Mouse (Mus musculus) cerebellum, adult 8-10 months (tissue): ENCODE results near the gene Gm20388.

Experiments used
- DNase-seq: peaks from one replicate; pipeline ENCODE4 v3.0.0; 2022

The Gm20388 gene

DNA sequence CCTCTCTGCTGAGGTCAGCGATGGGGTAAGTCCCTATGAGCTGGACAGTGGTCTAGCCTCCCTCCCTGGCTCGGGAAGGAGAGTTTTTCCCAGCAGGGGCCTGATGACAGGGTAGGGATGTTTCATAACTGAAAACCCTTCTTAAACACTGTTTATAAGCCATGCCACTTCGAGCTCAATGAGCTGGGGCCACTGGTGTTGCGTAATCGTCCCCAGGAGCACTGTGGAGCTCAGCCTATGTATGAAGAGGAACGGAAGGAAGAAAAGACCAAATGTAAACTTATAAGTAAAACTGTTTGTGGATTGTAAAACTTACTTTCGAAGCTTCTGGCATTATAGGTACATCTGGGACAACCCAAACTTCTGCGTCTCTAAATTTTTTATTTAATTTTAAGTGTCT, 4291.1 kb downstream of the Gm20388 start:
- no peak for DNase-seq

DNA sequence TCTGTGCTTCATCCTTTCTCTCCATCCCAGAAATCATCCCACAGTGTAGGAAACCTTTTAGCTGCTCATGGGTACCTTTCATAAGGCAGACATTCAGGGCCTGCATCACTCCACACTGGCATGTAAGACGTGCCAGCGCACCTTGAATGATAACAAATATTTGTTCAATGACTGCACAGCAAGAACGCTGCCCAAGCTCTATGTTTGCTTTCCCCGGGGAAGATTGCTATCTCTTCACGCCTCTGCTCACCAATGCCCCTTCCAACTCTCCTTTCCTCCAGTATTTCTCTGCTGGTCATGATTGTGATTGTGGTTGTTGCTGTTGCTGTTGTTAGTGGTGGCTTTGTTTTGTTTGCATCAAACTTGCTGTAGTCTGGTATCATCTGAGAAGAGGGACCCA, 4292.3 kb downstream of the Gm20388 start:
- no peak for DNase-seq

DNA sequence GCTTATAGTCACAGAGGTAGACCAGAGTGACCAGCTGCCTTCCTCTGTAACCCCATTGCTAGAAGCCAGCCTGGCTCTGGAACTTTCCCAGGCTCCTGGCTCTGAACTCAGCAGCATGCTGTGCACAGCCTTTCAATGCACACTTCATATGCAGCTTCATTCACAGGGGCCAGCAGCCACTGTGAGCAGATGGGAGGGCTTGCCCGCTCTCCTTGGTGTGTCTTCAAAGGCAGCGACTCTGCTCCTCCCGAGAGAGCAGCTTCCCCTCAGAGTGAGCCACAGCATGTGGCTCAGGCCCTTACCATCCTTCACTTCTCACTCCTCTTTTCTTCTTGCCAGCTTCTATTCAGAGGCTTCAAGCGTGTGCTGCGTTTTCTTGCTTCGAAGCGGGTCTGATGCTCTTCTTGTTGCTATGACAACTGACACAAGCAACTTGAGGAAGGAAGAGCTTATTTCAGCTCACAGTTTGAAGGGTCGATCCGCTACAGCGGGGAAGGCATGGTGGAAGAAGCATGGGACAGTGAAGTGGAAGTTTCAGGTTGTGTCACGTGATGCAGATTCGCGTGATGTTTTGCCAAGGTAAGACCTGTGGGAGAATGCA, 4293.5 kb downstream of the Gm20388 start:
- DNase-seq = no peak

DNA sequence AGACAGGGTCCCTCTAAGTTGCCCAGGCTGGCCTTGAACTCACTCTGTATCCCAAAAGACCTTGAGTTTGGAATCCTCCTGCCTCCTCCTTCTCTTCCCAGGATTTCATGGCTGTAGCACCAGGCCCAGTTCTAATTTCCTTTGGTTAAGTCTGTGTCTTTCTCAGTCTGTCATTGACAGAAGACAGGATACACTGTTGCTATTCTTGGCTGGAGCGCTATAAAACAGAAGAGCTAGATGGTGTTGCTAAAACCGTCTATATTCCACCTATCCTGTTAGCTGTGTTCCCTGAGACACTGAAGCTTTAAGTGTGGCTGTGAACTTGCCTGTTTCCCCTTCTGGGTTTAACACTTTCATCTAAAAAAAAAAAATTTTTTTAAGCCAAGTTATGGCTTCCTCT, 4301.5 kb downstream of the Gm20388 start:
- DNase-seq = no peak

DNA sequence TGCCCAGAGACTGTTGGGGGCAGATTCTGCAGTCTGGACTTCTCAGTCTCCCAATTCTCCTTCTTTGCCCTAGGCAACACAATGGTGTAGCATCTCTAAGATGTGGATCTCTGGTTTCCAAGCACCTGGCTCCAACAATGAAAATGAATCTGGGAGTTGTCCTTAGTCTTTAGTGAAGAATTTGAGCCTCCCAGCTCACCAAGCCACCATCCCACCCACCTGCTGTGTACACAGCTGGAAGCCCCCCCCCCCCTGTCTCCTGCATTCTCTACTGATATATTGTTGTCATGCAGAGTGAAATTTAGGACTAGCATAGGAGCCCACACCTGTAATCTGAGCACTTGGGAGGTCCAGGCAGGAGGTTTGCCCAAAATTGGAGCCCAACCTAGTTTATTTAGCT, 4306.3 kb downstream of the Gm20388 start:
- no peak for DNase-seq

DNA sequence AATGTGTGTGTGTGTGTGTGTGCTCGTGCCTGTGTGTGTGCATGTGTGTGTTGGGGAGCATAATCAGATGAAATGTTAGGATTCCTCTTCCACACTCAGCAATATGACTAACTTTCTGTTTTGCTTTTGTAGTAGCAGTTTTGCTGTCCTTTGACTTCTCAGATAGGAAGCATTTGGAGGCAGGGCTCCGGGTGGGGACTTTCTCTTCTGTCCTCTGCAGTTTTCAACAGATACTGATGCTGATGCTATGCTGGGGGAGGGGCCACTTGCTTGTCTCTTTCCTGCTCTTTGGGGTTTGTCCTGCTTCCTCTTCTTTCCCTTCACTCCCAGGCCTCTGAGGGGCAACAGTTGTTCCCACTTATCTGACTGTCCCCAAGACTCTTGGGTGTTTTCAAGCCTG, 4319.2 kb downstream of the Gm20388 start:
- no peak for DNase-seq

DNA sequence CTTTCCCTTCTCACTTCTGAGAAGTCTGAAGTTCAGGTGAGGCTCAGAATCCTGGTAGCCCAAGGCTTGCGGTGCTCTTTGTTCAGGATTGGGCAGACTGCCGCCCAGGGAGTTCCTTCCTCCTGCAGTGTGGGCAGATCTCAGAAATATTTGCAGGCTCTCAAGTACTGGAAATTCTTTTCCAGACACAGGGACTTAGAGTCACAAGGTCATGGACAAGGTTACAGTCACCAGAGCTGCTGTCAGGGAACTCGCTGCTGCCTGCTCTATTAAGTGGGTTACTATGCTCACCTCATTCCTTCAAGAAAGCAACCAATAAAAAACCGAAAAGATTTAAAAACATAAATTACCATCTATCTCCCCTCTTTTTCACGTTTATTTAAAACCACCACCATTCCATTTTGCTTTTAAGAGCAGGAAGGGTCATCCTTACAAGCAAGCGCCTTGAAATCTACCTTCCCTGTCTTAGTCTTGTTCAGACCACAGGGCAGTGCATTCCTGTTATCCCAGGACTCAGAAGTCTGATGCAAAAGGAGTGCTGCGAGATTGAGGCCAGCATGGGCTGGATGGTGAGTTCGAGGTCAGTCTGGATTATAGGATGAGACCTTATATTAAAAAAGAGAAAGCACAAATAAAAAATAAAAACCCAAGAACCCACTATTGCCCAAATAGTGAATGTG, 4320.0 kb downstream of the Gm20388 start:
- DNase-seq = no peak

DNA sequence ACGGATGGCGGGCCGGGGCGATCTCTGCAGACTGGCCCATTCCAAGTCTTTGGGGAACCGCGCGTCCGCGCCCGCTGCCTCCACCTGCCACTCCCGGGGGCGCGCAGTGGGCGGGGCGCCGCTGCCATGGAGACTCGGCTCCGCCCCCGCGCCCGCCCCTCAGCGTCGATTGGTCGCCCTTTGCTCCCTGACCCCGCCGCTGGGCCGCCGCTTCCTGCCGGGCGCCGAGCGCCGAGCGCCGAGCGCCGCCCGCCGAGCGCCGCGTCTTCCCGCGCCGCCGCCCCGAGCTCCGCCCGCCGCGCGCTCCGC, 4320.5 kb downstream of the Gm20388 start, which contains the start of gene Galnt2:
Gene Galnt2, plus strand, starts transcription at position 216 of the 309 bp plus-strand sequence.
- DNase-seq = peak; percentile 91

DNA sequence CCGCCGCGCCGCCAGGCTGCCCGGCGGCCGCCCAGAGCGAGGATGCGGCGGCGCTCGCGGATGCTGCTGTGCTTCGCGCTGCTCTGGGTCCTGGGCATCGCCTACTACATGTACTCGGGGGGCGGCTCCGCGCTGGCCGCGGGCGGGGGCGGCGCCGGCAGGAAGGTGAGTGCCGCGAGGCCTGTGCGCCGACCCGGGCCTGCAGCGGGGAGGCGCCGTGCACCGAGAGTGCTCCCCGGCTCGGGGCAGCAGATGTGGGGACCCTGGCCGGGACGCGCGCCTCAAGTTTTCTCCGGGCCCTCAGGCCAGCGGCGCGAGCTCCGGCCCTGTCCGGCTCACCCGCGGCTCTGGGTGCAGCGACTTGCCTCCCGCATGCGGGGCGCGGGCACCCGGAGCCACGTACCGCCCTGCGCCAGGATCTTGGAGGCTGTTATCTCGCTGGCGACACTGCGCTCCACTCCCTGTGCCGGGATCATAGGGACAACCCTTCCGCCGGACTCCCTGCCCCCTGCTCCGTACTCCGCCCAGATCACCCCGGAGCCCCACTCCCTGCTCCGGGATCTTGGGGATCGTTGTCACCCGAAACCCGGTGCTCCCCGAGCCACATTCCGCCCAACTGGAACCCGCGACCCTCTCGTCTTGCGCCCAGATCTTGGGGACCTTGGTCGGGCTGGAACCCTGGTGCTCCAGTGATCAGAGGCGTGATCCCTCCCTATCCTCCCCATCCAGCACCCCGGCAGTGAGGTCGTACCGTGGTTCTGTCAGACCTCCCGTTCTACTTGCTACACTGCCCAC, 4321.0 kb downstream of the Gm20388 start:
- peak; percentile 55 for DNase-seq

DNA sequence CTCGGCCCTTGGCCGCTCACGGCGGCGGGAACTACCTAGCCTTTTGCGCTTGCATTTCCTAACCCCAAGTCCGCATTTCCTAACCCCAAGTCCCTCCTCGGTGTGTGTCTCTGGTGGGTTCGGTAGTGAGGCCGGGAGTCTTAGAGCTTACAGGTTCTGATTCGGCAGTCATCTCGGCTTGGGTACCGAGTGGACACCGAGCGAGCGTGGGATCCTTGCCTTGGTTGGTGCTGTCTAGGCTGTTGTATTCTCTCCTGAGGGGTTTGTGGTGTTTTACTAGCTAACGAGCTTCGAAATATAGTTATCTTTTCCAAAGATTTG, 4321.6 kb downstream of the Gm20388 start:
- DNase-seq = peak; percentile 38

DNA sequence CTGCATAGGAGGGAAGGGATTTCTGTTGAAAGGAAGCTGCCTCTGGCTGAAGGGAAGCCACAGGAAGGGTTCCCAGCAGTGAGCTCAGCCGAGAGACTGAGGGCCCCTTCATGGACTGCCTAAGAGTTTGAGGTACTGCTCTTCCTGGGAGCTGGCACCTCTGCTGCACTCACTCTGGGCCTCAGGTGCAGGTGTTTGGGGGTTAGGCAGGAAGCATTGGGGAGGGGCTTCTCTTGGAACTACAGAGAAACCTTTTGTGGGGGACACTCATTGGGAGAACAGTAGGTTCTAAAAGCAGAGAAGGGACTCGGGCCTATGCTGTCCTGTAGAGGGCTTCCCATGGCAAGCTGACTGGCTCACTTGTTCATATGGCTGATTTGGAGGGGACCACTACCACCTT, 4323.9 kb downstream of the Gm20388 start:
- DNase-seq = peak; percentile 1

DNA sequence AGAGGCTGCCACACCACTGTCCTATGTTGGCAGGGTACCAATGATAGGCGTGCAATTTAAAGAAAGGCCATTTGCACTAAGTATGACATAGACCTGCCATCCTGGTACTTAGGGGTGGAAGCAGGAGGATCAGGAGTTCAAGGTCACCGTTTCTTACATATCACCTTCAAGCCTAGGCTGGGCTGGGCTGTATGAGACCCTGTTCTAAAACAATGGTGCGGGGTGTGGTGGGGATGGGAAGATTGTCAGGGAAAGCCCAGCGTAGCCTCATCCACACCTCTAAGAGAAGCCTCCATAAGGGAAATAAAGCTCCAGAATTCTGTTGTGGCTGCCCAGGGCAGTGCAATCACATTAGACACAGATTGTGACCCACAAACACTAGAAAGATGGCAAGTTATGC, 4324.9 kb downstream of the Gm20388 start:
- DNase-seq = peak; percentile 2

DNA sequence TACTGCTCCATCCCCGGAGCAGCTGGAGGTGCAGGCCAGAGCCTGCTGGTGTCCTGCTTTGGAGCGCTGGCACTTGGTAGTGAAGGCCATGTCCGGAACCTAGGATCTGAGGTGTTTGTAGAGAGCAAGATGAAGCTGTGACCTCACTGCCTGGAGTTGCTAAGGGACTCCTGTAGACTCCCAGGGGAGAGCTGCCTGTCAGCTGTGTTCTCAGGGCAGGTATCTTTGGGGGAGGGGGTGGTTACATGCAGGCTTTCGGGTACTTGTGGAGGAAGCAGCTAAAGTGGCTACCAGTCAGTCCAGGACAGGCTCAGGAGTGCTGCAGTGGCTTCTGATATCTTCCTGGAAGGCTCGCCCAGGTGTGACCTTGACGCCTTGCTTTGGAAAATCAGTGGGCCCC, 4328.7 kb downstream of the Gm20388 start:
- DNase-seq = no peak

DNA sequence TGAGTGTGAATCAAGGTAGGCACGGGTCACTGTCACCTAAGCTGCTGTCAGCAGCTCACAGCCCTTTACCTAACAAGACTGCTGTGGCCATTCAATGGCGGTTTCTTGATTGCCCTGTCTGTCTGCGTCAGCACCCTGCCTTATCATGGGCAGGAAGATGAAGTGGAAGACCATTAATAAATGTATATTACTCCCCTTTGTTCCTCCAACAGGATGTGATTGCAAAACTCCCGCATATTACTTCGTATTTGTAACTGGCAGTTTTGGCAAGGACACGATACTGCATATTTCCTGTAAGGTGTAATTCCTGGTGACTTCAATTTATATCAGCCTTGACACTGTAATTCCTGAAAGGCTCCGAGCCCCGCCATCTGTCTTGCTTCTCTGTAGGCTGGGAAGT, 4330.3 kb downstream of the Gm20388 start:
- DNase-seq = no peak

DNA sequence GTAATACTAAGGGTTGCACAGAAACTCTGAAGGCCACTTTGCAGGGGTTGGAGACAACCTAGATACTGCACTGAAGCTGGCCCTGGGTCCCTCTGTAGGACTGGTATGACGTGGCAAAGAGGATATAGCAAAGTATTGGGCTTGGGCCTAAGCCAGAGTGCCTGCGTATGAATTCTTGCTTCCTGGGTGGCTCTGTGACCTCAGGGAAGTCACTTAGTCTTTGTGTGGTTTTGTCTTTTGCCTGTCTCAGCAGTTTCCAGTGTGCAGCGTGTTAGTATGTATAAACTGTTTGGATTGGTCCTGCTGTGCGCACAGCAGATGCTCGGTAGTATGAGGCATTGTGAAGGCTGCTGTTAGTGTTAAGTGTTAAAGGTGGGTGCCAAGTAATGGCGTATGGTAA, 4331.6 kb downstream of the Gm20388 start:
- DNase-seq = no peak

DNA sequence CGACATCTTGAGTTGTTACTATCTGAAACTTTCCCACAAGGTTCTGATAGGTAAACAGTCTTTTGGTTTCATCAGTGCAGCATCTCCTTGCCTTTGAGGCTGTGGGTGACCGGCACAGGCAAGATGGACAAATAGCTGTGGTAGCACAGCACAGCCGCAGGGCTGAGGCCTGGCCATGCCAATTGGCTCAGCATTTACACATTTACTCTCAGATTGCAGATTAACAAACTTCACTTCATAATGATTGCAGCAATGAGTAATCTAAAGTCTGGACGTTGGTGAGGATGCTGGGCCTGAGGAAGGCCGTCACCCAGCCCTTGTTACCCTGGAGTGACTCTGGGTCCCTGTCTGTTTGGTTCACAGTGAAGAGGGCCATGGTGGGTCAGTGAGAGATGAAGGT, 4332.3 kb downstream of the Gm20388 start:
- no peak for DNase-seq

DNA sequence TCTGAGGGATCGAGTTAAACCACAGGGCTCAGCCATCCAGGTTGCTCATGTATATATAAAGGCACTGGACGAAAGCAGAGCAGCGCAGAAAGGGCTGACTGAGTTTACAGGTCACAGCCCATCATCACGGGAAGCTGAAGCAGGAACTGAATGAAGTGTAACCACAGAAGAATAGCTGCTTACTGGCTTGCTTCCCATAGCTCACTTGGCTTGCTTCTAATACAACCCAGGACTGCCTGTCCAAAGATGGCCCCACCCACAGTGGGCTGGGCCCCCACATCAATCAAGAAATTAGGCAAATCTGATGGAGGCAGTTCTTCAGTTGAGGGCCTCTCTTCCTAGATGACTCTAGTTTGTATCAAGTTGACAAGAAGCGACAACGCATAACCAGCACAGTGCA, 4336.9 kb downstream of the Gm20388 start:
- no peak for DNase-seq

DNA sequence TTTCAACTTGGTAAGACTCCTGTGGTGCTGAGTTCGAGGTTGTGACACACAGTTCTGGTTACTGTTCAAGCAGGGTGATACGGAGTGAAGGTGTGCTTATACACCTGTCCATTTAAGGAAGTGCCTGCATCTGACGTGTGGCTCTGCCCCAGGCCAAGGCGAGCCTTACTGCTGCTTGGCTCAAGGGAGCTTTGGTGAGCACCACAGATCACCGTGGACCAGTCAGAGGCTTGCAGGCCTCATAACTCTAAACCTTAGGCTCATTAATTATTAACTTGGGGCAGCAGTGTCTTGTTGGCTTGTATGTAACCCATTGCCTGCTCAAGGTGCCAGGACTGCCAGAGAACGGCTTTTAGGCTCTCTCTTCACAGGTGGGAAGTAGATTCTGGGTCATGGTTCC, 4338.0 kb downstream of the Gm20388 start:
- no peak for DNase-seq

DNA sequence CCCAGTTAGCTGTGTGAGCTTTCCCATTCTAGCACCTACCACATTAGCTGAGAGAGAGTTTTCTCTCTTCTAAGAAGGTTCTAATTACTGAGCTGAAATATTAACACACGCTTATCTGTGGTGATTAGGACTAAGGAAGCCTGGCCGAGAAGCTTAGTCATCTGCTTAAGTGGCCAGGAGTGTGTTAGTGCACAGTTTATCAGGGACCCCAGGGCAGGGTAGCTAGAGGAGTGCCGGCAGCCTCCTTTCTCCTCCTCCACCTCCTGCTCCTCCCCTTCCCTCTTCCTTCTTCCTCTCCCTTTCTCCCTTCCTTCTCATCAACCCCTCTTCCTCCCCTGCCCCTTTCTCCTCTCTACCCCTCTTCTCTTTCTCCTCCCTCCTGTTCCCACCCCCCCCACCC, 4339.6 kb downstream of the Gm20388 start:
- DNase-seq = no peak

DNA sequence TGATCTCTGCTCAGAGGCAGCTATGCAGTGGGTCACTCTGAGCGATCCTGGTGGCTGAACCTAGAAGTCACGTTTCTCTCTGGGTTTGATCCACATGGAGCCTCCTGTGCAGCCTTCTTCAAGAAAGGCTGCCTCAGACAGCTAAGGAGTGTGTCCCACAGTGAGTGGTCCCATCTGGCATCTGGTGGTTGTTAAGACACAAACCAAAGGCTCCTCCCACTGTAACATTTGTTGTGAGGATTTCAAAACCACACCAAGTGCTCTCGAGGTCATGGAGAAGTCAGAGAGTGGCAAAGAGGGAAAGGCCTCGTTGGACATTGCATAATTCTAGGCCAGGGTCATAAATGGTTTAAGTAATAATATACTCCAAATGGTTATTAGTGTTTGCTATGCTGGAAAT, 4340.1 kb downstream of the Gm20388 start:
- no peak for DNase-seq

DNA sequence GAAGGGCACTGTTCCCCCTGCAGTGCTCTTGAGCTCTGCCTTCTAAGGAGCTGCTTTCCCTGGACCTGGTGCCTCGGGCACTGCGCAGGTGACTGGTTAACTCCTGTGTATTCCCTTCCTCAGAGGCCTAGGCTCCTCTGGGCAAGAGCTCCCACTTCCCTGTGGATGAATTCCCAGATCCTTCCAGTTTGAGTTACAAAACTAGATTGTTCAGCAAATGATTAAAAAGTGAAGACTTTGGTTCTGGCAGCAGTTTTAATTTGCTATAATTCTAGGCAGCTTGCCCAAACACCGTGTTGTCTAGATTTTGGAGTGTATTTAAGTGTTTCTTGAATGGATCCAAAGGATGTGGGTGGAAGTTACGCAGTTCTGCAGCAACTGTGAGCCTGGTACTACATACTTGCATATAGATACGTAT, 4341.9 kb downstream of the Gm20388 start:
- no peak for DNase-seq

DNA sequence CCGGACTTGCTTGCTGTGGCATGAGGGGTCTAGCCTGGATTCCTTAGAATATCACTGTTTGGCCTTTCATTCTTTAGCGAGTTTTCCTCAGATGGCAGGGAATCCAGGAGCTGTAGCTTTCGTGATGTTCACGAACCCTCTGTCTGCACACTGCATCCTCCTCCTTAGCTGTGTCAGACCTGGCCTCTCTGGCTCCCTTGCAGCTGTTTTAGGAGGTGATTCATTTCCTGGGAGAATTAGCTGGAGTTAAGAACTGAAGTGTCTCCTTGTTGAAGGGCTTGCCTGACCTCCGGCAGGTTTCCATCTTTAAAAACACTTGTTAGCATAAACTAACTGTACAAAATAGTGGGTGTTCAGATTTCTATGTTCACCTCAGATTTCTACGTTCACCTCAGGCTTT, 4343.3 kb downstream of the Gm20388 start:
- DNase-seq = no peak

DNA sequence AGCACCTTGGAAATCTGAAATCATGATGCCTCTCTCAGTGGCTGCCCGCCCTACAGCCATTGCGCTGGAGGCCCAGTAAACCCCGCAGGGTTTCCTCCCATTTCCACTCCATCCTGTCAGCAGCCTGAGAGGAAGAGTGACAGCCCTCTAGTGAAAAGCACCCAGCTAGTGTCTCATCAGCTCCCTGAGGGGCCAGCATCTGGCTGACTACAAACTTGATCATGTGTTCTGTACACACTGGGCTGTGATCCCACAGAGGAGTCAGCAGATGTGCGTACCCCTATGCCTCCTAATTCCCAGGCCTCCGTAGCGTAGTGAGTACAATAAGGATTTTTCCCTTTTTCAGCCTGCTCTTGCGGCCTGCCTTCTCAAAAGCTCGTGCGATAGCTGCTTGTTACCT, 4346.2 kb downstream of the Gm20388 start:
- DNase-seq = no peak

DNA sequence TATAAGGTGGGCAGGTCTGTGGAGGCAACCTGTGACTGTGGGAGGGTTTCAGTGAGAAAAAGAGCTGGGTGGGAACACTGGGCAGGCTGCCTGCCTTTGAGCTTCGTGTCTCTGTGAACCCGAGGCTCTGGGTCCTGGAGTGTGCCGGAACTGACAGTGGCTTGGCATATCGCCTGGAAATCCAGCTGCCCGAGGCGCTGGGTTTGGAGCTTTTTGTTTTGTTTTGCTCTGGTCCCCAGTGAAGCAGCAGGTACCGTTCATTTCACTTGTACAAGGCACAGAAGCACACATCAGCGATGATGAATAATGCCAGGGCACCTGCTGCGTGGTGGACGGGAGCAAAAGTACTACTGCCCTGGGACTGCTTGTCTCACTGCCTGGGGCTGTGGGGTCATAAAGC, 4346.7 kb downstream of the Gm20388 start:
- no peak for DNase-seq

DNA sequence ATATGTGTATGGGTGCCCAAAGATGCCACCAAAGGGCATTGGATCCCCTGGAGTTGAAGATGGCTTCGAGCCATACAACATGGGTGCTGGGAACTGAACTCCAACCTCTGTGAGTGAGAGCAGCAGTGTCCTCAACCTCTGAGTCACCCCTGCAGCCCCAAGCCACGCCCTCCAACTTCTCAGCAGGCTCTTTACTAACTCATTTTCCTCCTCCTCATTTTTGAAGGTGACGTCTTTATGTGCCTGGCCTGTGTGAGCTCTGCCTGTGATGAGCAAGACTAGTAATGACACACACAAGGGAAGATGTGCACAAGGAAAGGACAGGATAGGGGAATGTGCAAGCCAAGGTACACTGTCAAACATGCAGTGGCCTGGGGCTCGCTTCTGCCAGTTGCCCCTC, 4348.5 kb downstream of the Gm20388 start:
- no peak for DNase-seq
